Mouse (Mus musculus): ENCODE results near the gene Tnxb. TPM values are rescaled to one million over a fixed set of nuclear protein-coding genes. Genes with fewer than 3 reads are reported as not detected.
A peak's percentile ranks its signal among the peaks of the same experiment; 100 is the strongest.

Tnxb gene
- polyA plus RNA-seq, 1 experiment from 2014 or later: 0.04 TPM

DNA sequence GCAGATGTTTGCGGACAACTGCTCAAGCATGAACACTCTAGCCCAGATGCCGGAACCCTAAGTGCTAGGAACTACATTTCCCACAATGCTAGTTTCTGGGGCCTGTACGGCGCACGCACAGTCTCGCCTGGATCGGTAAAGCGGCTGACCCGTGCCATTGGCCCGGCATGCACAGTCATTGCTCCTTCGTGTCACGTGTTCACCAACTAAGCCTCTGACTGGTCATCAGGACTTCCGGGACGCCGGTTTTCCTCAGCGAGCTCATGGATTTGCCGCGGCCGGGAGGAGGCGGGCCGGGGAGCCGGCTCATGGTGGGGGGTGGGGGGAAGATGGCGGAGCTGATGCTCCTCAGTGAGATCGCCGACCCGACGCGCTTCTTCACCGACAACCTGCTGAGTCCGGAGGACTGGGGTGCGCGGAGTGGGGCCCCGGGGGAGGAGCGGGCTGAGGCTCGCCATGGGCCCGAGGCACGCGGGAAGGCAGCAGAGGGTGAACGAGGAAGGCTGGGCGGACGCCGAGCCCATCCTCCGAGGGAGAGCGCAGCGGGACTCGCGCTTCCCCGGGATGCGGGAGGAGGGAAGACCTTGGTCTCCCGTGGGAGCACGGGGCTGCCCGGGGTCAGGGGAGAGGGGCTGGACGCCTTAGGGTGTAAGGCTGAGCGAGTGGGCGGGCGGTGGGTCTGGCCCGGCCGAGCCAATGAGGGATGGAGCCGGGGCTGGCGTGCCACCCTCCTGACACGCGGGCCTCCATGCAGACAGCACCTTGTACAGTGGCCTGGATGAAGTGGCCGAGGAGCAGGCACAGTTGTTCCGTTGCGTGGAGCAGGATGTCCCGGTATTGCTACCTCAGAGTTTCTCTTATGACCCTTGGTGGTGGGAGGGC lies 23.2 kb upstream of the Tnxb start, which contains the start of gene Atf6b:
TSS of gene Atf6b (plus strand) at position 241 of the 882 bp plus-strand sequence.
- ATAC-seq (peak; percentile 97), DNase-seq (ENCODE audit: low spot score) (peak; percentile 100)
- no peaks in the 10 kb centered on the region for H3K27me3 ChIP-seq (replicated peaks; ENCODE audit: control insufficient read depth, insufficient read depth, low read length)
- peaks cover 14% of the 10 kb centered on the region for H3K4me1 ChIP-seq (ENCODE audit: control insufficient read depth, insufficient read depth, low read length)
- H3K36me3 ChIP-seq (ENCODE audit: control insufficient read depth, insufficient read depth, low read length): peaks cover 32% of the 10 kb centered on the region
- 1% methylated on average over 66 of the region's 66 CpGs for WGBS
- H3K27ac ChIP-seq (ENCODE audit: low read depth, low read length): peak within 1 kb of the TSS; percentile 79
- peak within 1 kb of the TSS; percentile 86 for H3K4me2 ChIP-seq (ENCODE audit: low read length)
- no peaks in the 10 kb centered on the region for H3K9me3 ChIP-seq (replicated peaks; ENCODE audit: control insufficient read depth, low read length)
- peak within 1 kb of the TSS; percentile 98 for H3K9ac ChIP-seq (ENCODE audit: low read length)
- peak within 1 kb of the TSS; percentile 98 for H3K4me3 ChIP-seq (ENCODE audit: low read depth, low read length)

DNA sequence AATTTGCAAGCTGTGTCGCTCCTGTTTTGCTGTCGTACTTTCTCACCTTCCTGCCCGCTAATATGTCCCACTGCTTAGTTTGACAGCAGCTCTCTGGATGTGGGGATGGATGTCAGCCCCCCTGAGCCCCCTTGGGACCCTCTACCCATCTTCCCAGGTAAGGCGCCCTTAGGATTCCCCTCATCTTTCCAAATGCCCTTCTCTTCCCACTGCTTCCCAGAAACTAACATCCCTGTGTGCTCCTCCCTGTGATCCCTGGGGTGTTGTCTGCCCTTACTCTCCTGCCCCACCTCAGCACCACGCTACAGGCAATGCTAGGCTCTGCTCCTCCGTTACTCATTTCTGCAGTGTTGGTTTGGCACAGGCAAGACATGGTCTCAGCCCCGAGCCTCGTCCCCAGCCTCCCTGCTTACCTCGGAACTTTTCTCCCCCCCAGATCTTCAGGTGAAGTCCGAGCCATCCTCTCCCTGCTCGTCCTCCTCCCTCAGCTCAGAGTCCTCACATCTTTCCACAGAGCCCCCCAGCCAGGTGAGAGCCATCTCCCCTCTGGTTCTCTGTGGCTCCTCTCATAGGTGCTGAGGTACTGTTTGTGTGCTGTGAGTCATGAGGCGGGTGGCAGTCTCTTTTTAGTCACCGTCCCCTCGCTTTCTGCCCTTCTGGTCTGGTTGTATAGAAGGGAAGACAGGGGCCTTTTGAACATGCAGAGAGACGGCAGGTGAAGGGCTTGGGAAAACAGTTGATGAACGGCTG lies 22.0 kb upstream of the Tnxb start:
- WGBS: 85% methylated on average over 16 of the region's 16 CpGs
- Histone ChIP-seq H3K27me3 (replicated peaks; ENCODE audit: control insufficient read depth, insufficient read depth, low read length) (no peaks in the 10 kb centered on the region), H3K27ac (ENCODE audit: low read depth, low read length) (no peak overlapping the region), H3K36me3 (ENCODE audit: control insufficient read depth, insufficient read depth, low read length) (peaks cover 44% of the 10 kb centered on the region), H3K4me1 (ENCODE audit: control insufficient read depth, insufficient read depth, low read length) (peaks cover 14% of the 10 kb centered on the region), H3K4me3 (ENCODE audit: low read depth, low read length) (peak overlapping the region; percentile 98; the same call in 1 of the 2 replicates), H3K9ac (ENCODE audit: low read length) (peak overlapping the region; percentile 98), H3K9me3 (replicated peaks; ENCODE audit: control insufficient read depth, low read length) (no peaks in the 10 kb centered on the region), H3K4me2 (ENCODE audit: low read length) (peak overlapping the region; percentile 86)
- ATAC-seq: no peak
- no peak for DNase-seq (ENCODE audit: low spot score)

DNA sequence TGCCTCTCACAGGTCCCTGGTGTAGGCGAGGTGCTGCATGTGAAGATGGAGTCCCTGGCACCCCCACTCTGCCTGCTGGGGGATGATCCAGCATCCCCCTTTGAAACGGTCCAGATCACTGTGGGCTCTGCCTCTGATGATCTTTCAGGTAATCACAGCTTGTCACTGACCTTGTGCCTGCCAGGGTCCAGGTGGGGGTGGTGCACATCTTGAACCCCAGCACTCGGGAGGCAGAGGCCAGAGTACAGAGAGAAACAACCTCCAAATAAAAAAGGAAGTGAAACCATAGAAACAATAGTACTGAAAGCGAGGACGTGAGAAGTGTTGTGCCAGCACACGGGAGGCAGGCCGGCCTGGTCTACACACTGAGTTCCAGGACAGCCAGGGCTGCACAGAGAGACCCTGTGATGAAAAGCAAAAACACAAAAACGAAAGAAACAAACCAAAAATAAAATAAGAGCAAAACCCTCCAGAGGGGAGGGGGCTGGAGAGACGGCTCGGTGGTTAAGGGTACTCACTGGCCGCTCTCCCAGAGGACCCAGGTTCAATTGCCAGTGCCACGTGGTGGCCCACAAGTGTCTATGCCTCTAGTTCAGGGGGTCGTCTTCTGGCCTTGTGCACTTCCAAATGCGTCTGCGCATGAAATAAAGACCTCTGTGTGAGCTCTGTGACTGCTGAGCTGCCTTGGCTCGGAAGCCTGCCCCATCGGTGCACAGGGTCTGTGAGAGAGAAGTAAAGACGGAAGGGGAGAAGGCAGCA lies 21.1 kb upstream of the Tnxb start:
- no peak for DNase-seq (ENCODE audit: low spot score)
- no peaks in the 10 kb centered on the region for H3K9me3 ChIP-seq (replicated peaks; ENCODE audit: control insufficient read depth, low read length)
- no peaks in the 10 kb centered on the region for H3K27me3 ChIP-seq (replicated peaks; ENCODE audit: control insufficient read depth, insufficient read depth, low read length)
- no peak for ATAC-seq
- no peak overlapping the region for H3K4me3 ChIP-seq (ENCODE audit: low read depth, low read length)
- no peak overlapping the region for H3K4me2 ChIP-seq (ENCODE audit: low read length)
- H3K9ac ChIP-seq (ENCODE audit: low read length): no peak overlapping the region
- H3K27ac ChIP-seq (ENCODE audit: low read depth, low read length): no peak overlapping the region
- WGBS: 86% methylated on average over 18 of the region's 18 CpGs
- peaks cover 14% of the 10 kb centered on the region for H3K4me1 ChIP-seq (ENCODE audit: control insufficient read depth, insufficient read depth, low read length)
- H3K36me3 ChIP-seq (ENCODE audit: control insufficient read depth, insufficient read depth, low read length): peaks cover 53% of the 10 kb centered on the region

DNA sequence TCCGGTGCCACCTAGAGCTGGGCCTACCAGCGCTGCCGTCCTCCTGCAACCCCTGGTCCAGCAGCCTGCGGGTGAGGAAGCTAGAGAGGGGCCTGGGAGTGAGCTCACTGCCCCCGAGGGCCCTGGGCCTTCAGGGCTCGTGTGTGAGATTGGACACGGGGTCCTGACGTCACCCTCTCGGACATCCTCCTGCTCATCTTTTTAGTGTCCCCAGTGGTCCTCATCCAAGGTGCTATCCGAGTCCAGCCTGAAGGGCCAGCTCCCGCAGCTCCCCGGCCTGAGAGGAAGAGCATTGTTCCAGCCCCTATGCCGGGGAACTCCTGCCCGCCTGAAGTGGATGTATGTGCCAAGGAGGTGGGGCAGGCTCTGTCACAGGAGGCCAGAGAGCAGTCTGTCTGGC lies 19.6 kb upstream of the Tnxb start:
- peaks cover 7% of the 10 kb centered on the region for H3K4me1 ChIP-seq (ENCODE audit: control insufficient read depth, insufficient read depth, low read length)
- no peak for DNase-seq (ENCODE audit: low spot score)
- no peak overlapping the region for H3K4me2 ChIP-seq (ENCODE audit: low read length)
- H3K27ac ChIP-seq (ENCODE audit: low read depth, low read length): no peak overlapping the region
- no peak for ATAC-seq
- WGBS: 90% methylated on average over 14 of the region's 14 CpGs
- H3K9me3 ChIP-seq (replicated peaks; ENCODE audit: control insufficient read depth, low read length): no peaks in the 10 kb centered on the region
- no peaks in the 10 kb centered on the region for H3K27me3 ChIP-seq (replicated peaks; ENCODE audit: control insufficient read depth, insufficient read depth, low read length)
- H3K36me3 ChIP-seq (ENCODE audit: control insufficient read depth, insufficient read depth, low read length): peaks cover 63% of the 10 kb centered on the region
- no peak overlapping the region for H3K4me3 ChIP-seq (ENCODE audit: low read depth, low read length)
- H3K9ac ChIP-seq (ENCODE audit: low read length): no peak overlapping the region

DNA sequence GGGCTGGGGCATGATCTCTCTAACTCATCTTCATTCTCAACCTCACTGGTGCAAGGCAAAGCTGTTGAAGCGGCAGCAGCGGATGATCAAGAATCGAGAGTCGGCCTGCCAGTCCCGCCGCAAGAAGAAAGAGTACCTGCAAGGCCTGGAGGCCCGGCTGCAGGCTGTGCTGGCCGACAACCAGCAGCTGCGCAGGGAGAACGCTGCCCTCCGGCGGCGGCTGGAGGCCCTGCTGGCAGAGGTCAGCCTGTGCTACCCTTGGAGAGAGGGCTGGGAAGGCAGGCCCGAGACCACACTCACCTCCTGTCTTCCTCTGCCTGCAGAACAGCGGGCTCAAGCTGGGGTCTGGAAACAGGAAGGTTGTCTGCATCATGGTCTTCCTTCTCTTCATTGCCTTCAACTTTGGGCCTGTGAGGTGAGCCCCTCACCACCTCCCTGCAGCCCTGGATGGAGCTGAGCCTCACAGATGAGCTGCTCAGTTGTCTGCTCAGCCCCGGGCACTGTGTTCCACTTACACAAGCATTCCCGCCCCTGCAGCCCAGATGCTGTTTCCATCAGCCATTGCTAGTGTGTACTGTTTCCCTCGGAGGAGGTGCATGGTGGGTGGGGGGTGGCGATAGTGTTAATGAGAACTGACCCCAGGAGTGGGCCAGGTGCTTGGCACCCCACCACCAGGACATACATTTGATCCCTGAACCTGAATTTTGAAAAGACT lies 18.7 kb upstream of the Tnxb start:
- no peaks in the 10 kb centered on the region for H3K9me3 ChIP-seq (replicated peaks; ENCODE audit: control insufficient read depth, low read length)
- peaks cover 7% of the 10 kb centered on the region for H3K4me1 ChIP-seq (ENCODE audit: control insufficient read depth, insufficient read depth, low read length)
- no peak for DNase-seq (ENCODE audit: low spot score)
- H3K4me3 ChIP-seq (ENCODE audit: low read depth, low read length): no peak overlapping the region
- no peaks in the 10 kb centered on the region for H3K27me3 ChIP-seq (replicated peaks; ENCODE audit: control insufficient read depth, insufficient read depth, low read length)
- no peak overlapping the region for H3K4me2 ChIP-seq (ENCODE audit: low read length)
- WGBS: 45% methylated on average over 19 of the region's 19 CpGs
- H3K36me3 ChIP-seq (ENCODE audit: control insufficient read depth, insufficient read depth, low read length): peaks cover 63% of the 10 kb centered on the region
- H3K27ac ChIP-seq (ENCODE audit: low read depth, low read length): no peak overlapping the region
- ATAC-seq: no peak
- no peak overlapping the region for H3K9ac ChIP-seq (ENCODE audit: low read length)

DNA sequence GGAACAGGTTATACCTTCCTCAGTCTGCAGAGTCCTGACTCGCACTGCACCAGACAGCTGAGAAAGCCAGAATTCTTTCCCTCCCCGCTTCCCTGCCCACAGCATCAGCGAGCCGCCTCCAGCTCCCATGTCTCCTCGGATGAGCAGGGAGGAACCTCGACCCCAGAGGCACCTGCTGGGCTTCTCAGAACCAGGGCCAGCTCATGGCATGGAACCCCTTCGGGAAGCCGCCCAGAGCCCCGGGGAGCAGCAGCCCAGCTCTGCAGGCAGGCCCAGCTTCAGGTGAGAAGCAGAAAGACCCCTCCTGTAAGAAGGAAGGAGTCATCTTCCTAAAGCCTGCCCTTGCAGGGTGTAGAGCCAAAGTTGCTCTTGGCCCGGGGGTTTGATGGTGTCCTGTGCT lies 17.8 kb upstream of the Tnxb start:
- H3K9ac ChIP-seq (ENCODE audit: low read length): no peak overlapping the region
- no peak for DNase-seq (ENCODE audit: low spot score)
- H3K4me3 ChIP-seq (ENCODE audit: low read depth, low read length): no peak overlapping the region
- H3K4me1 ChIP-seq (ENCODE audit: control insufficient read depth, insufficient read depth, low read length): peaks cover 7% of the 10 kb centered on the region
- no peaks in the 10 kb centered on the region for H3K9me3 ChIP-seq (replicated peaks; ENCODE audit: control insufficient read depth, low read length)
- no peaks in the 10 kb centered on the region for H3K27me3 ChIP-seq (replicated peaks; ENCODE audit: control insufficient read depth, insufficient read depth, low read length)
- H3K36me3 ChIP-seq (ENCODE audit: control insufficient read depth, insufficient read depth, low read length): peaks cover 63% of the 10 kb centered on the region
- no peak overlapping the region for H3K4me2 ChIP-seq (ENCODE audit: low read length)
- no peak for ATAC-seq
- 89% methylated on average over 10 of the region's 10 CpGs for WGBS
- H3K27ac ChIP-seq (ENCODE audit: low read depth, low read length): no peak overlapping the region

DNA sequence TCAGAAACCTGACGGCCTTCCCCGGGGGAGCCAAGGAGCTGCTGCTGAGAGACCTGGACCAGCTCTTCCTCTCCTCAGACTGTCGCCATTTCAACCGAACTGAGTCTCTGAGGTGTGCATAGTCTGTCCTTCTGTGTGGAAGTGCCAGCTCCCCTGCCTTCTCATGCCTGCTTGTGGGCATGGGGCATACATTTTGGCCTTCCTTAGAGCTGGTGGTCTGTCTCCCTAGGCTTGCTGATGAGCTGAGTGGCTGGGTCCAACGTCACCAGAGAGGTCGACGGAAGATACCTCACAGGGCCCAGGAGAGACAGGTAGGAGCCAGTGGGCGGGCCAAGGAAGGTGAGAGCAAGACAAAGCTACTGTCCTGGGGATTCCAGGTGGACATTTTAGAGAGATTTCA lies 17.4 kb upstream of the Tnxb start:
- ATAC-seq (no peak), DNase-seq (ENCODE audit: low spot score) (no peak)
- peaks cover 63% of the 10 kb centered on the region for H3K36me3 ChIP-seq (ENCODE audit: control insufficient read depth, insufficient read depth, low read length)
- H3K27me3 ChIP-seq (replicated peaks; ENCODE audit: control insufficient read depth, insufficient read depth, low read length): no peaks in the 10 kb centered on the region
- H3K4me2 ChIP-seq (ENCODE audit: low read length): no peak overlapping the region
- H3K4me1 ChIP-seq (ENCODE audit: control insufficient read depth, insufficient read depth, low read length): peaks cover 2% of the 10 kb centered on the region
- no peak overlapping the region for H3K9ac ChIP-seq (ENCODE audit: low read length)
- H3K4me3 ChIP-seq (ENCODE audit: low read depth, low read length): no peak overlapping the region
- H3K9me3 ChIP-seq (replicated peaks; ENCODE audit: control insufficient read depth, low read length): no peaks in the 10 kb centered on the region
- no peak overlapping the region for H3K27ac ChIP-seq (ENCODE audit: low read depth, low read length)
- WGBS: 91% methylated on average over 8 of the region's 8 CpGs

DNA sequence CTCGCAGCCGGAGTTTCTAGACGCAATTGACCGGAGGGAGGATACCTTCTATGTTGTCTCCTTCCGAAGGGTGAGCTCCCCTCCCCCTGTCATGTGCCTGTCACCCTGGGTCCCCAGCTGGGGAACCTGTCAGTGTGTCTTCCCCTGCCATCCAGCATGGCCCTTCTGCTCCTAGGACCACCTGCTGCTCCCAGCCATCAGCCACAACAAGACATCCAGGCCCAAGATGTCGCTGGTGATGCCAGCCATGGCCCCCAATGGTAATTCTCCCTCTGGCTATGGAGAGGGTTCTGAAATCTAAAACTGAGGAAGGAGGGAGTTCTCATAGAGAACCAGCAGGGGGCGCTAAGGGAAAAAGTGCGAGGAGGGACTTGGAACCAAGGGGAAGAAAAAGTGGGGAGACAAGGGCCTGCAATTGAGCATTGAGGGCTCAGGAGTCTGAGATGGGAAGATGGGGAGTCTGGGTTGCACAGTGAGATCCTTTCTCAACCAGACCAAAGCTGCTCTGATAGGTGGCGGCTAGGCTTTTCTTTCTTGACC lies 16.5 kb upstream of the Tnxb start:
- H3K4me2 ChIP-seq (ENCODE audit: low read length): no peak overlapping the region
- no peaks in the 10 kb centered on the region for H3K4me1 ChIP-seq (ENCODE audit: control insufficient read depth, insufficient read depth, low read length)
- no peaks in the 10 kb centered on the region for H3K9me3 ChIP-seq (replicated peaks; ENCODE audit: control insufficient read depth, low read length)
- H3K27ac ChIP-seq (ENCODE audit: low read depth, low read length): no peak overlapping the region
- H3K27me3 ChIP-seq (replicated peaks; ENCODE audit: control insufficient read depth, insufficient read depth, low read length): no peaks in the 10 kb centered on the region
- DNase-seq (ENCODE audit: low spot score): peak; percentile 66
- 0 out of 2 replicates have a peak, but pooled peaks have one; percentile 4 for ATAC-seq
- H3K4me3 ChIP-seq (ENCODE audit: low read depth, low read length): no peak overlapping the region
- 62% methylated on average over 9 of the region's 9 CpGs for WGBS
- peaks cover 63% of the 10 kb centered on the region for H3K36me3 ChIP-seq (ENCODE audit: control insufficient read depth, insufficient read depth, low read length)
- H3K9ac ChIP-seq (ENCODE audit: low read length): no peak overlapping the region
